Mouse (Mus musculus): ENCODE results near the gene Dvl3. TPM values are rescaled to one million over a fixed set of nuclear protein-coding genes. Genes with fewer than 3 reads are reported as not detected.
A peak's percentile ranks its signal among the peaks of the same experiment; 100 is the strongest.

The Dvl3 gene
- polyA plus RNA-seq, 1 experiment from 2014 or later = 42.8 TPM

- Histone ChIP-seq H3K9me3 (ENCODE audit: control insufficient read depth, low read length) (no peaks in the 10 kb centered on the region), H3K36me3 (ENCODE audit: control insufficient read depth, insufficient read depth, low read length) (peaks cover 26% of the 10 kb centered on the region), H3K4me2 (ENCODE audit: low read depth, low read length, severe bottlenecking) (no peak overlapping the region), H3K4me1 (replicated peaks; ENCODE audit: control insufficient read depth, insufficient read depth, low read length) (peaks cover under 1% of the 10 kb centered on the region; the same call in 1 of the 2 replicates), H3K9ac (ENCODE audit: low read length) (no peak overlapping the region), H3K27me3 (ENCODE audit: control insufficient read depth, insufficient read depth, low read length) (no peaks in the 10 kb centered on the region), H3K27ac (ENCODE audit: low read depth, low read length) (no peak overlapping the region), H3K4me3 (ENCODE audit: low read depth, low read length) (no peak overlapping the region)
- no peak for ATAC-seq (replicated peaks; ENCODE audit: low FRiP score)
- WGBS = 95% methylated on average over 20 of the region's 20 CpGs
- no peak for DNase-seq (ENCODE audit: low spot score)
These were observed 14.2 kb downstream of the Dvl3 start for GRCm38 (mm10) chr16:20530941-20531340.

- Histone ChIP-seq H3K27ac (ENCODE audit: low read depth, low read length) (no peak overlapping the region), H3K36me3 (ENCODE audit: control insufficient read depth, insufficient read depth, low read length) (peaks cover 10% of the 10 kb centered on the region; the same call in 1 of the 2 replicates), H3K9me3 (ENCODE audit: control insufficient read depth, low read length) (no peaks in the 10 kb centered on the region), H3K4me3 (ENCODE audit: low read depth, low read length) (no peak overlapping the region), H3K9ac (ENCODE audit: low read length) (no peak overlapping the region), H3K4me1 (replicated peaks; ENCODE audit: control insufficient read depth, insufficient read depth, low read length) (peaks cover 19% of the 10 kb centered on the region; the same call in 1 of the 2 replicates), H3K4me2 (ENCODE audit: low read depth, low read length, severe bottlenecking) (no peak overlapping the region), H3K27me3 (ENCODE audit: control insufficient read depth, insufficient read depth, low read length) (no peaks in the 10 kb centered on the region)
- no peak for ATAC-seq (replicated peaks; ENCODE audit: low FRiP score)
- no peak for DNase-seq (ENCODE audit: low spot score)
- WGBS = 51% methylated on average over 10 of the region's 10 CpGs
These were observed 18.0 kb downstream of the Dvl3 start for GRCm38 (mm10) chr16:20534617-20535295.

GRCm38 (mm10) chr16:20535296-20536080 is 18.7 kb downstream of the Dvl3 start, which contains the start of gene Ap2m1:
Gene Ap2m1 (plus strand): TSS chr16:20535478.
- peak within 1 kb of the TSS; percentile 90 for H3K4me2 ChIP-seq (ENCODE audit: low read depth, low read length, severe bottlenecking)

GRCm38 (mm10) chr16:20536081-20536665 is 19.4 kb downstream of the Dvl3 start:
- Histone ChIP-seq H3K4me1 (replicated peaks; ENCODE audit: control insufficient read depth, insufficient read depth, low read length) (peaks cover 19% of the 10 kb centered on the region; the same call in 1 of the 2 replicates), H3K27me3 (ENCODE audit: control insufficient read depth, insufficient read depth, low read length) (no peaks in the 10 kb centered on the region), H3K36me3 (ENCODE audit: control insufficient read depth, insufficient read depth, low read length) (peaks cover 6% of the 10 kb centered on the region; the same call in 1 of the 2 replicates), H3K4me3 (ENCODE audit: low read depth, low read length) (peak overlapping the region; percentile 88), H3K9ac (ENCODE audit: low read length) (peak overlapping the region; percentile 94), H3K9me3 (ENCODE audit: control insufficient read depth, low read length) (no peaks in the 10 kb centered on the region), H3K4me2 (ENCODE audit: low read depth, low read length, severe bottlenecking) (peak overlapping the region; percentile 90), H3K27ac (ENCODE audit: low read depth, low read length) (no peak overlapping the region)
- DNase-seq (ENCODE audit: low spot score) = no peak
- ATAC-seq (replicated peaks; ENCODE audit: low FRiP score) = no peak
- WGBS = 33% methylated on average over 9 of the region's 9 CpGs

More at GRCm38 (mm10) chr16:20535296-20536080, 18.7 kb downstream of the Dvl3 start, which contains the start of gene Ap2m1:
- DNase-seq (ENCODE audit: low spot score) = peak; percentile 98
- Histone ChIP-seq H3K36me3 (ENCODE audit: control insufficient read depth, insufficient read depth, low read length) (peaks cover 10% of the 10 kb centered on the region; the same call in 1 of the 2 replicates), H3K4me3 (ENCODE audit: low read depth, low read length) (peak within 1 kb of the TSS; percentile 88), H3K27ac (ENCODE audit: low read depth, low read length) (peak within 1 kb of the TSS; percentile 68), H3K4me1 (replicated peaks; ENCODE audit: control insufficient read depth, insufficient read depth, low read length) (peaks cover 19% of the 10 kb centered on the region; the same call in 1 of the 2 replicates), H3K9me3 (ENCODE audit: control insufficient read depth, low read length) (no peaks in the 10 kb centered on the region), H3K9ac (ENCODE audit: low read length) (peak within 1 kb of the TSS; percentile 94), H3K27me3 (ENCODE audit: control insufficient read depth, insufficient read depth, low read length) (no peaks in the 10 kb centered on the region)
- under 1% methylated on average over 52 of the region's 52 CpGs for WGBS
- peak; percentile 97 for ATAC-seq (replicated peaks; ENCODE audit: low FRiP score)

DNA sequence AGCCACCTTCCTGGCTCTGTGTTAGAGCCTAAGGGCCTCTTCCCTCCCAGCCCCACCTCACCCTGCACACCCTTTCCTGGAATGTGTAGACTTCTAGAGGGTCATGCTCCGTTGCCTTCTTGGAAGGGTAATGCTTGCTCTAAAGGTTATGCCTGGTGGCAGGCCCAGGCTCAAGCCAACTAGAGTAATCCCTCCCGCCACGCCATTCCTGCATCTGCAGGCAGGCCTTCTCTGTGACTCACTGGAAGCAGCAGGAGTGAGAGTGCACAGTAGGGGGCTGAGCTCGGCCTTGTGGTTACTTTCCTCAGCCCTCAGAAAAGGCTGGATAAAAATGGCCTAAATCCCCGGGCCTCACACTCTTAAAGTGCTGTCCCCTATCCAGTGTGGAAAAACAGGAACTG is 20.3 kb downstream of the Dvl3 start:
- peak overlapping the region; percentile 90 for H3K4me2 ChIP-seq (ENCODE audit: low read depth, low read length, severe bottlenecking)
- no peaks in the 10 kb centered on the region for H3K9me3 ChIP-seq (ENCODE audit: control insufficient read depth, low read length)
- peaks cover 19% of the 10 kb centered on the region; the same call in 1 of the 2 replicates for H3K4me1 ChIP-seq (replicated peaks; ENCODE audit: control insufficient read depth, insufficient read depth, low read length)
- ATAC-seq (replicated peaks; ENCODE audit: low FRiP score) (no peak), DNase-seq (ENCODE audit: low spot score) (no peak)
- 19% methylated on average over 5 of the region's 5 CpGs for WGBS
- H3K36me3 ChIP-seq (ENCODE audit: control insufficient read depth, insufficient read depth, low read length) = peaks cover 5% of the 10 kb centered on the region; the same call in 1 of the 2 replicates
- H3K4me3 ChIP-seq (ENCODE audit: low read depth, low read length) = peak overlapping the region; percentile 88; the same call in 1 of the 2 replicates
- peak overlapping the region; percentile 35 for H3K9ac ChIP-seq (ENCODE audit: low read length)
- H3K27ac ChIP-seq (ENCODE audit: low read depth, low read length) = no peak overlapping the region
- H3K27me3 ChIP-seq (ENCODE audit: control insufficient read depth, insufficient read depth, low read length) = no peaks in the 10 kb centered on the region

DNA sequence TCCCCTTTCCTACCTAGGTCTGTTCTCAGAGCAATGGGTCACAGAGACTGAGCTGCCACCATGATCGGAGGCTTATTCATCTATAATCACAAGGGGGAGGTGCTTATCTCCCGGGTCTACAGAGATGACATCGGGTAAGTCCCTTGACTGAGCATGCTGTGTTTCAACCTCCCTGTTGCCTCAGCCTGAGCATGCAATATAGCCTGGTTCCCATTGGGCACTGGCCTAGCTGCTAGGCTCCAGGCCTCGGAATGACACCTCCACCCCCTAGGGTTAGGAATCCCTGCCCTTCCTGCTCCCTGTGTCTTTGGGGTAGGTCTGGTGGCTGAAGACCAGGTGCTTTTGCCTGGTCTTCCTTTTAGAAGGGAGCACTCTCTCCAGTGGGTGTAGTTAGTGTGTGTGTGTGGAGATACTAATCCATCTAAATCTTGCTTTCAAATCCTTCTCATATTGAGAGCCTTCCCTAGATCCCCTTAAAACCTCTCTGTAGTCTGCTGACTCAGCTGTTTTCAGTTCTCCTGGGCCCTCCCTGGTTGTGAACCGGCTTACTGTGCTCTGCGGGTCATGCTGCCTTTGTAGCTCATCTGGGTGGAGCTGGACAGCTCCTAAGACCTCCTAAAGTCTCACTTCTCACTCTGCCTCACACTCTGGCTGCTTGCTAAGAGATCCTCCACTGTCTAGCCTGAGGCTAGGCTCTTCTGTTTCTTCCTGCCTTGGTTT is 21.0 kb downstream of the Dvl3 start:
- WGBS = 27% methylated on average over 6 of the region's 6 CpGs
- Histone ChIP-seq H3K4me1 (replicated peaks; ENCODE audit: control insufficient read depth, insufficient read depth, low read length) (peaks cover 19% of the 10 kb centered on the region; the same call in 1 of the 2 replicates), H3K4me3 (ENCODE audit: low read depth, low read length) (peak overlapping the region; percentile 88; the same call in 1 of the 2 replicates), H3K4me2 (ENCODE audit: low read depth, low read length, severe bottlenecking) (peak overlapping the region; percentile 90; the same call in 1 of the 2 replicates), H3K9me3 (ENCODE audit: control insufficient read depth, low read length) (no peaks in the 10 kb centered on the region), H3K27me3 (ENCODE audit: control insufficient read depth, insufficient read depth, low read length) (no peaks in the 10 kb centered on the region), H3K9ac (ENCODE audit: low read length) (peak overlapping the region; percentile 35; the same call in 1 of the 2 replicates), H3K36me3 (ENCODE audit: control insufficient read depth, insufficient read depth, low read length) (peaks cover 3% of the 10 kb centered on the region; the same call in 1 of the 2 replicates), H3K27ac (ENCODE audit: low read depth, low read length) (no peak overlapping the region)
- ATAC-seq (replicated peaks; ENCODE audit: low FRiP score) (no peak), DNase-seq (ENCODE audit: low spot score) (no peak)

- no peak overlapping the region for H3K4me2 ChIP-seq (ENCODE audit: low read depth, low read length, severe bottlenecking)
- WGBS = 79% methylated on average over 3 of the region's 3 CpGs
- DNase-seq (ENCODE audit: low spot score) (no peak), ATAC-seq (replicated peaks; ENCODE audit: low FRiP score) (no peak)
- no peaks in the 10 kb centered on the region for H3K27me3 ChIP-seq (ENCODE audit: control insufficient read depth, insufficient read depth, low read length)
- H3K9me3 ChIP-seq (ENCODE audit: control insufficient read depth, low read length) = no peaks in the 10 kb centered on the region
- peaks cover 19% of the 10 kb centered on the region; the same call in 1 of the 2 replicates for H3K4me1 ChIP-seq (replicated peaks; ENCODE audit: control insufficient read depth, insufficient read depth, low read length)
- H3K36me3 ChIP-seq (ENCODE audit: control insufficient read depth, insufficient read depth, low read length) = peaks cover 9% of the 10 kb centered on the region; the same call in 1 of the 2 replicates
- H3K4me3 ChIP-seq (ENCODE audit: low read depth, low read length) = no peak overlapping the region
- H3K27ac ChIP-seq (ENCODE audit: low read depth, low read length) = no peak overlapping the region
- no peak overlapping the region for H3K9ac ChIP-seq (ENCODE audit: low read length)
These were observed 22.9 kb downstream of the Dvl3 start for GRCm38 (mm10) chr16:20539649-20540048.

All from forebrain, embryonic 11.5 days (tissue).